Mouse (Mus musculus) hematopoietic stem cell, adult 5-6 weeks (primary cell): ENCODE measurements around the gene Cyb561a3. TPM values are rescaled to one million over a fixed set of nuclear protein-coding genes. Genes with fewer than 3 reads are reported as not detected.
"Not testable (repeated sequence)": the region's sequence is repeated elsewhere in the genome, so short reads cannot be mapped to it uniquely, and the experiment has no call there.

Experiments
- ATAC-seq, 2 experiments: fragments of 125-278 bp in 1 of 2; replicated peaks in 1 of 2; 2 replicates each; pipeline ENCODE4 v1.8.0; 2016 to 2017; ENCODE audit warnings: inconsistent platforms in 2 of 2, mild to moderate bottlenecking in 2 of 2, moderate number of reproducible peaks in 2 of 2, low read depth in 1 of 2, moderate TSS enrichment in 1 of 2; ENCODE audit not compliant: low FRiP score in 2 of 2, poor library complexity in 2 of 2, severe bottlenecking in 2 of 2, insufficient read depth in 1 of 2, low TSS enrichment in 1 of 2
- total RNA-seq: library from RNA; stranded (forward); fragments of 172-1452, 232-1000 nt; gene quantifications from 2 replicates; pipeline ENCODE4 v1.2.3, GENCODE M21; 2017

Cyb561a3 gene
- 19.9 and 39.3 TPM in 2 replicates for total RNA-seq

DNA sequence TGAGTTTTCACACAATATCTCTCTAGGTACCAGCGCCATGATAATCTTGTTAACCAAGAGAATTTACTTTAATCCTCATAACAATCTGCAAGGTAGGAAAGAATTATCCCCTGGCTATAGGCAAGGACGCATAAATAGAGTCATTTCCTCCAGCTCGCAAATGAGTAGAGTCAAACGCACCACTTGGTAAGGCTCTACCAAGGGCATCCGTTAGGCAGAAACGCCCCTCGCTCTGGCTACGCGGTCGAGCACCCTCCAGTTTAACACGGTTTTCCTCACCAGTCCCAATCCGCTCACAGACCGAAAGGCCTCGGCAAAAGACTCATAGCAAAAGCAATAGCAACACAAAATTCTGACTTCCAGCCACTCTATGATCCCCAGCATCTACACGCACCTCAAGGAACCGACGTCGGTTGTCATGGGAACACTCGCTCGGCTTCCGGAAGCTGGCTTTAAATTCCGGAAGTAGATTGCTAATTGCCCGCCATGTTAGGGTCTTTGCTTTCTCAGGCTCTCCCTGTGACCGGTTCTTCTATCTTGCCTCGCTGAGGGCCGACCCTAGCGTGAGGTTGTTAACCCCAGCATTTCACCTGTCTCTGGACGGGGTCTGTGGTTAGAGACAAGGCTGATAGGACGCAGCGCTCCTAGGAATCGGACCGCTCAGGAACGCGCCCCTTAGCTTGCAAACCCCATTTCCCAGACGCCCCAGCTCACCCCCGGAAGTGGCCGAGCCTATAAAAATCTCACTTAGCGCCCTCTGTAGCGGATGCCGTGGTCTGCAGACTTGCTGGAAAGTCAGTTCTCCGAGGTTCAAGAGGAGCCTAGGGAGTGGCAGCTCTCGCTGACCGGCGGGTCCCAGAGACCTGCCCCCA, at the start of gene Cyb561a3, which contains the start of gene Tmem138:
Gene Cyb561a3, plus strand, starts transcription at position 483 of the 872 bp plus-strand sequence.
Gene Tmem138, minus strand, starts transcription at position 673 of the 872 bp plus-strand sequence.
- ATAC-seq: peak; percentile 87 to 94

GRCm38 (mm10) chr19:10530082-10530481, 46.9 kb upstream of the Cyb561a3 start:
- ATAC-seq: no peak

DNA sequence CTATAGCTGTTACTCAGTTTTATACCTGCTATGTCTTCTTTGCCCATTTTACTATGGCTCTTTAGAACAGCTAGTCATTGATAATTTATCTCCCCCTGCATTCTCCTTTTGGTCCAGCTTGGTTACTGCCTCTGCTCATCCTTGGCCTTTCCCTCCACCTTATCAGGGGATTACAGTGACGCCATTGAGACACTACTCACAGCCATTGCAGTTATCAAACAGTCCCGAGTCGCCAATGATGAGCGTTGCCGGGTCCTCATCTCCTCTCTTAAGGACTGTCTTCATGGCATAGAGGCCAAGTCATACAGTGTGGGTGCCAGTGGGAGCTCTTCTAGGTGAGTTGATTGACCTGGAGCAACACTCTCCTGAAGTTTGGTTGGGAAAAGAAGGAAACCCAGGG, 37.5 kb upstream of the Cyb561a3 start:
- no peak for ATAC-seq

GRCm38 (mm10) chr19:10555624-10556510, 21.1 kb upstream of the Cyb561a3 start, which contains the start of gene Tmem216:
Gene Tmem216 (minus strand): TSS chr19:10556238.
- peak; percentile 94 to 99 for ATAC-seq

DNA sequence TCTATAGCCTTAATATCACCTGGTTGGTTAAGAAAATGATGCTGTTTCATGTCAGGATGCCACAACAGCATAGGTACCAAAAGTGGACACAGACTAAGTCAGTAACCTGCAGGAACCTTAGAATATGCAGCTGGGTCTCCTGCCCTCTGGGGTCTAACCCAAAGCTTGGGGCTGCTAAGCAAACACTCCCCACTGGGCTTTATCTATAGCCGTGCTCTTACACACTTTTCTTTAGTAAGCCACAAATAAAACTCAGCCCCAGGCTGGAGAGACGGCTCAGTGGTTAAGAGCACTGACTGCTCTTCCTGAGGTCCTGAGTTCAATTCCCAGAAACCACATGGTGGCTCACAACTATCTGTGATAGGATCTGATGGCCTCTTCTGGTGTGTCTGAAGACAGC, 20.0 kb upstream of the Cyb561a3 start:
- no peak for ATAC-seq

GRCm38 (mm10) chr19:10557430-10557829, 19.5 kb upstream of the Cyb561a3 start:
- ATAC-seq: no peak

GRCm38 (mm10) chr19:10557837-10558375, 19.1 kb upstream of the Cyb561a3 start:
- not testable (repeated sequence) for ATAC-seq

DNA sequence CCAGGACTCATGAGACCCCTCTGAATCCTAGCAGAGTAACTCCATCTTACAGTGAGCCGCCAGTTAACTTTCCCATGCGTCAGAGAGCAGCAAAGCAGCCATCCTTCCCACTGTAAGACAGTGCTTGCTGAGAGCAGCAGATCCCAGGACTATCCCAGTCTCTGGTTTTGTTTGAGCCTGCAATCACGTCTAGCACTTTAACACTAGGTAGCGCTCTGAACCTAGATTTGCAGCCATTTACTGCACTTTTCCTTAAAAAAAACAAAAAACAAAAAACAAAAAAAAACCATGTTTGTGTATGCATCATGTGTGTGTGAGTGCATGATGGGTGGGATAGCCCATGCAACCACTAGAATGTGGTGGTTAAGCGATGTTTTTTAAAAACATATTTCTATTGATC, 16.9 kb upstream of the Cyb561a3 start:
- ATAC-seq: no peak

GRCm38 (mm10) chr19:10561558-10562314, 15.2 kb upstream of the Cyb561a3 start:
- ATAC-seq: no peak

- ATAC-seq: no peak
Observed at GRCm38 (mm10) chr19:10562351-10562750, 14.6 kb upstream of the Cyb561a3 start.

GRCm38 (mm10) chr19:10564278-10564677, 12.7 kb upstream of the Cyb561a3 start:
- no peak for ATAC-seq

DNA sequence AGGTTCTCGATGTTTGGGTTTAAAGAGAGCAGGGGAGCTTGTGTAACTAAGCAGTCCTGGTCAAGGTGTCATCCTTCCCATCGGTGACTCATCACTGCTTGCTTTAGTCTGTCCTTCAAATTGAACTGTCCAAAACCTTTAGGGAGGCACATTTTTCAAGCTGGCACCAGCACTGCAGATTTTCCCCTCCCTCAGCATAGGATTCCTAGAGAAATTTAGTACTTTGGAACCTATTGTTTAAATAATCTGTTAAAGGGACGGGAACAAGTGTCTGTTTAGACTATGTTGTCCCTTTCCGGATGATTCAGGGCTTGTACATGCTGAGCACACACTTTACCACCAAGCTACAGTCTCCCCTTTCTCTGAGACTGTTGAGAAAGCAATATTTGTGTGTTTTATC, 11.8 kb upstream of the Cyb561a3 start:
- no peak for ATAC-seq

GRCm38 (mm10) chr19:10569627-10570026, 7.3 kb upstream of the Cyb561a3 start:
- ATAC-seq: no peak

DNA sequence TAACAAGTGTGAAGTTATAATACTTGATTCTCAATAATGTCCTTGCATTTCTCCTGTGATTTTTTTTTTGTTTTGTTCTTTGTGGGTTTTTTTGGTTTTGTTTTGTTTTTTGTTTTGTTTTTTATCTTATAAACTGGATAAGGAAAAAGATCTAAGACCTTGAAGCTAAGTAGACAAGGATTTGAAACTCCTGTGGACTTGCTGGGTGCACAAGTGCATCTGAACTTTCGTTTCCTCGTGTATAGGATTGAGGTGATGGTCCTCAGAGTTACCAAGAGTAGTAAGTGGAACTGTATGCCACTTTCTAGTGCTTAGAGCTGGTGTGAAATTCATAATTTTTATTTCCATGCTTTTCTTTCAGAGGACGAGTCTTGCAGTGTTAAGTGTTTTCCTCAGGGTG, 3.1 kb downstream of the Cyb561a3 start:
- ATAC-seq: no peak

GRCm38 (mm10) chr19:10580761-10581160, 3.8 kb downstream of the Cyb561a3 start:
- peak in 1 of 2 experiments; percentile 25; a peak in 1 of 4 replicates for ATAC-seq

DNA sequence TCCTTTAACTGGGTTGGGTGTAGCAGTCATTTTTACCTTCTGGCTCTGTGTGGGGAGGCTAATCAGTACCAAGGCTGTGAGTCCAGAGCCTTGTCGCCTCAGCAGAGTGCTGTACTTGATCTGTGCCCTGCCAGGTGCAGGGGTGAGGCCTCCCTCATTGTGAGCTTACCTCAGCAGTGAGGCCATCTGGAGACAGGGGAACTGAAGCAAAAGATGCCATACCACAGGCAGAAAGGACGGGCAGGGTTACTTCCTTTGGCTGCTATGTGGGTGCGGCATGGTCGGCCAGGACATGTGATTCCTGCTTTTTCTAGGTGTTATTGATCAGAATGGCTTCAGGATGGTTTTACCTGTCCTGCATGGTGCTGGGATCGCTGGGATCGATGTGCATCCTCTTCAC, 5.0 kb downstream of the Cyb561a3 start:
- ATAC-seq: no peak

DNA sequence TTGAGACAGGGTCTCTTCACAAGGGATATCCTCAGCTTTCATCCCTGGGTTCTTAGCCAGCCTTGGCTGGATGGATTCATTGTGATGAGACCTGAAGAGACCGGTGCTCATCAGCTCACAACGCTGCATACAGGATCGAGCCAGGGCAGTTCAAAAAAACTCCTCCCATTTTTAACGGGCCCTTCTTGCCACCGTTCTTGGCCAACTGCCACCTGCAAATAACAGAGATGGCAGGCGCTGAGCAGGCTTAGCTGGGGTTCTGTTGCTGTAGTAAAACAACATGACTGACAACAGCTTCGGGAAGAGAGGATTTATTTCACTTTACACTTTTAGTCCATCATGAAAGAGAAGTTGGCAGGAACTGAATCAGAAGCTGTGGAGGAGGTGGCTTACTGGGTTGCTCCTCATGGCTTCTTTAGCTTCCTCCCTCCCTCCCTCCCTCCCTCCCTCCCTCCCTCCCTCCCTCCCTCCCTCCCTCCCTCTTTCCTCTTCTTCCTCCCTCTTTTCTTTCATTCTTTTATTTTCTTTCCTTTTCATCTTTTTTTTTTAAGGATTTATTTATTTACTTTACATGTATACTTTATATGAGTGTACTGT, 6.7 kb downstream of the Cyb561a3 start:
- no peak for ATAC-seq
